Comparison of ENCODE assay signal across 17 mouse cellular contexts in genomic region chr8:48748503-48749059, GRCm38 (mm10).
DNase-seq lines count a peak whose midpoint lies in the region; ATAC-seq and TF ChIP-seq lines count a peak whose summit lies in the region.
"Had no signal": no experiment of that assay in that cellular context is flagged by ENCODE, and none has a peak within 500 bp of the region (broad histone marks: within the 10 kb centered on the region; RNA-seq: fewer than 3 reads in every experiment).

No protein-coding gene starts in this region.

- no peak for DNase-seq in hindbrain, embryonic 14.5 days (ENCODE audit: low spot score)
- peak; percentile 17 for DNase-seq in embryo, embryonic 11.5 days (ENCODE audit: low read depth, low spot score)
- DNase-seq in limb, embryonic 14.5 days (ENCODE audit: low spot score), result no peak
- no peak for DNase-seq in heart, postnatal 14 days
- no peak for DNase-seq in heart, adult 18-20 months
- no peak for DNase-seq in cerebellum, adult 11-12 months
- DNase-seq: B cell, adult 2 months; cerebellum, postnatal 25 days; kidney, adult 18-20 months; kidney, postnatal 36 days; lung, adult 2 months; lung, postnatal 4 days; right cerebral cortex, postnatal 25 days had no signal

- TF ChIP-seq POLR2A in limb, embryonic 14.5 days (IDR thresholded peaks at IDR 0.05; ENCODE audit: borderline replicate concordance, extremely low read depth, insufficient read depth, insufficient read length), result no peak

- peak; percentile 32; the same call in 1 of the 2 replicates for ATAC-seq in hindbrain, embryonic 12.5 days (ENCODE audit: low FRiP score)
- ATAC-seq in hindbrain, embryonic 14.5 days (ENCODE audit: low FRiP score), result no peak
- peak; percentile 85 for ATAC-seq in limb, embryonic 14.5 days (ENCODE audit: low FRiP score, low read depth)
- 0 out of 2 replicates have a peak, but pooled peaks have one; percentile 23 for ATAC-seq in midbrain, embryonic 16.5 days
- ATAC-seq: forebrain, embryonic 13.5 days had no signal

- no peak overlapping the region for H3K9ac ChIP-seq in hindbrain, embryonic 12.5 days
- no peak overlapping the region for H3K9ac ChIP-seq in hindbrain, embryonic 14.5 days
- no peak overlapping the region for H3K9ac ChIP-seq in limb, embryonic 14.5 days (ENCODE audit: low read depth, low read length, severe bottlenecking)
- H3K9ac ChIP-seq in midbrain, embryonic 16.5 days (ENCODE audit: low read depth, low read length), result no peak overlapping the region
- H3K9ac ChIP-seq: forebrain, embryonic 13.5 days had no signal

- WGBS in hindbrain, embryonic 12.5 days, result 65% methylated on average over 13 of the region's 13 CpGs
- WGBS in hindbrain, embryonic 14.5 days, result 62% methylated on average over 13 of the region's 13 CpGs
- 55% methylated on average over 13 of the region's 13 CpGs for WGBS in limb, embryonic 14.5 days
- 22% methylated on average over 13 of the region's 13 CpGs for WGBS in midbrain, embryonic 16.5 days

- no peaks in the 10 kb centered on the region for H3K36me3 ChIP-seq in hindbrain, embryonic 12.5 days
- no peaks in the 10 kb centered on the region for H3K36me3 ChIP-seq in hindbrain, embryonic 14.5 days (replicated peaks; ENCODE audit: control insufficient read depth, insufficient read depth)
- no peaks in the 10 kb centered on the region for H3K36me3 ChIP-seq in limb, embryonic 14.5 days (ENCODE audit: control insufficient read depth, insufficient read depth, low read length)
- no peaks in the 10 kb centered on the region for H3K36me3 ChIP-seq in midbrain, embryonic 16.5 days (ENCODE audit: control insufficient read depth, insufficient read depth, low read length)
- H3K36me3 ChIP-seq: hindbrain, embryonic 10.5 days had no signal

- H3K4me3 ChIP-seq in hindbrain, embryonic 12.5 days, result no peak overlapping the region
- H3K4me3 ChIP-seq in hindbrain, embryonic 14.5 days (replicated peaks; ENCODE audit: low read length), result no peak overlapping the region
- H3K4me3 ChIP-seq in limb, embryonic 14.5 days (replicated peaks; ENCODE audit: low read length), result no peak overlapping the region
- H3K4me3 ChIP-seq in midbrain, embryonic 16.5 days (ENCODE audit: low read depth, low read length), result no peak overlapping the region
- H3K4me3 ChIP-seq: forebrain, embryonic 13.5 days; hindbrain, embryonic 10.5 days had no signal

- intact Hi-C loops in heart, postnatal 14 days (cut with DNase I), result no loop called here

- H3K4me1 ChIP-seq in hindbrain, embryonic 12.5 days, result no peaks in the 10 kb centered on the region
- no peaks in the 10 kb centered on the region for H3K4me1 ChIP-seq in hindbrain, embryonic 14.5 days (replicated peaks; ENCODE audit: control insufficient read depth, insufficient read depth, low read length)
- H3K4me1 ChIP-seq in limb, embryonic 14.5 days (ENCODE audit: control insufficient read depth, insufficient read depth, low read length), result no peaks in the 10 kb centered on the region
- no peaks in the 10 kb centered on the region for H3K4me1 ChIP-seq in midbrain, embryonic 16.5 days (ENCODE audit: control insufficient read depth, insufficient read depth, low read length)
- H3K4me1 ChIP-seq: forebrain, embryonic 13.5 days had no signal

- no peak overlapping the region for H3K27ac ChIP-seq in hindbrain, embryonic 12.5 days
- H3K27ac ChIP-seq in hindbrain, embryonic 14.5 days, result no peak overlapping the region
- H3K27ac ChIP-seq in limb, embryonic 14.5 days (replicated peaks; ENCODE audit: low read depth, low read length), result no peak overlapping the region
- H3K27ac ChIP-seq in midbrain, embryonic 16.5 days (ENCODE audit: low read length), result no peak overlapping the region
- H3K27ac ChIP-seq: forebrain, embryonic 13.5 days; hindbrain, embryonic 10.5 days had no signal

- H3K27me3 ChIP-seq in hindbrain, embryonic 12.5 days, result no peaks in the 10 kb centered on the region
- H3K27me3 ChIP-seq in hindbrain, embryonic 14.5 days (ENCODE audit: control insufficient read depth, insufficient read depth, low read length), result no peaks in the 10 kb centered on the region
- no peaks in the 10 kb centered on the region for H3K27me3 ChIP-seq in limb, embryonic 14.5 days (ENCODE audit: control insufficient read depth, insufficient read depth, low read length)
- H3K27me3 ChIP-seq in midbrain, embryonic 16.5 days (ENCODE audit: control insufficient read depth, insufficient read depth, low read depth, low read length), result no peaks in the 10 kb centered on the region
- H3K27me3 ChIP-seq: forebrain, embryonic 13.5 days had no signal

- H3K4me2 ChIP-seq in hindbrain, embryonic 12.5 days (replicated peaks), result no peak overlapping the region
- H3K4me2 ChIP-seq in hindbrain, embryonic 14.5 days (replicated peaks), result no peak overlapping the region
- H3K4me2 ChIP-seq in limb, embryonic 14.5 days (replicated peaks; ENCODE audit: low read depth, low read length, severe bottlenecking), result no peak overlapping the region
- no peak overlapping the region for H3K4me2 ChIP-seq in midbrain, embryonic 16.5 days (ENCODE audit: low read length)
- H3K4me2 ChIP-seq: forebrain, embryonic 13.5 days had no signal

- H3K9me3 ChIP-seq in hindbrain, embryonic 12.5 days (replicated peaks), result no peaks in the 10 kb centered on the region
- H3K9me3 ChIP-seq in hindbrain, embryonic 14.5 days (ENCODE audit: control insufficient read depth, low read length), result no peaks in the 10 kb centered on the region
- no peaks in the 10 kb centered on the region for H3K9me3 ChIP-seq in limb, embryonic 14.5 days (ENCODE audit: control insufficient read depth, low read length)
- H3K9me3 ChIP-seq in midbrain, embryonic 16.5 days (replicated peaks; ENCODE audit: control insufficient read depth, low read length, poor library complexity, severe bottlenecking), result no peaks in the 10 kb centered on the region
- H3K9me3 ChIP-seq: forebrain, embryonic 13.5 days; hindbrain, embryonic 10.5 days had no signal
